8 mouse cellular contexts compared by ENCODE assay signal in genomic region chr5:66654220-66654619, GRCm38 (mm10). TPM values are rescaled to one million over a fixed set of nuclear protein-coding genes. Genes with fewer than 3 reads are reported as not detected.
DNase-seq lines count a peak whose midpoint lies in the region; ATAC-seq lines count a peak whose summit lies in the region.

No protein-coding gene starts in this region.

- no peaks in the 10 kb centered on the region for H3K9me3 ChIP-seq in hindbrain, embryonic 12.5 days (replicated peaks)
- H3K9me3 ChIP-seq in hindbrain, embryonic 11.5 days (ENCODE audit: control insufficient read depth, low read length), result no peaks in the 10 kb centered on the region
- H3K9me3 ChIP-seq in heart, embryonic 16.5 days (replicated peaks; ENCODE audit: control insufficient read depth, low read length), result no peaks in the 10 kb centered on the region

- no peak overlapping the region for H3K4me2 ChIP-seq in hindbrain, embryonic 12.5 days (replicated peaks)
- H3K4me2 ChIP-seq in hindbrain, embryonic 11.5 days (replicated peaks; ENCODE audit: low read depth, low read length), result no peak overlapping the region
- peak overlapping the region; percentile 21; the same call in 1 of the 2 replicates for H3K4me2 ChIP-seq in heart, embryonic 16.5 days (ENCODE audit: low read depth, low read length)

- H3K9ac ChIP-seq in hindbrain, embryonic 12.5 days, result no peak overlapping the region
- no peak overlapping the region for H3K9ac ChIP-seq in hindbrain, embryonic 11.5 days (ENCODE audit: low read depth, low read length)
- H3K9ac ChIP-seq in heart, embryonic 16.5 days (ENCODE audit: low read length), result no peak overlapping the region

- no peak overlapping the region for H3K4me3 ChIP-seq in hindbrain, embryonic 12.5 days
- H3K4me3 ChIP-seq in hindbrain, embryonic 11.5 days (ENCODE audit: low read depth, low read length), result no peak overlapping the region
- H3K4me3 ChIP-seq in heart, embryonic 16.5 days (ENCODE audit: low read length), result no peak overlapping the region

- H3K36me3 ChIP-seq in hindbrain, embryonic 12.5 days, result no peaks in the 10 kb centered on the region
- no peaks in the 10 kb centered on the region for H3K36me3 ChIP-seq in hindbrain, embryonic 11.5 days (ENCODE audit: control insufficient read depth, insufficient read depth, low read length)
- H3K36me3 ChIP-seq in heart, embryonic 16.5 days (ENCODE audit: control insufficient read depth, insufficient read depth), result no peaks in the 10 kb centered on the region

- ATAC-seq in hindbrain, embryonic 12.5 days (ENCODE audit: low FRiP score), result 0 out of 2 replicates have a peak, but pooled peaks have one; percentile 19
- ATAC-seq in hindbrain, embryonic 11.5 days (ENCODE audit: low FRiP score), result no peak
- ATAC-seq in heart, embryonic 16.5 days (replicated peaks; ENCODE audit: extremely low read depth, insufficient read depth, low FRiP score), result peak; percentile 93
- ATAC-seq in cerebellum, adult (ENCODE audit: insufficient number of reproducible peaks, low FRiP score, low TSS enrichment), result no peak

- H3K4me1 ChIP-seq in hindbrain, embryonic 12.5 days, result peaks cover 5% of the 10 kb centered on the region; the same call in 1 of the 2 replicates
- H3K4me1 ChIP-seq in hindbrain, embryonic 11.5 days (replicated peaks; ENCODE audit: control insufficient read depth, insufficient read depth, low read length), result no peaks in the 10 kb centered on the region
- H3K4me1 ChIP-seq in heart, embryonic 16.5 days (ENCODE audit: control insufficient read depth, insufficient read depth, low read length), result peaks cover 6% of the 10 kb centered on the region; the same call in 1 of the 2 replicates

- H3K27ac ChIP-seq in hindbrain, embryonic 12.5 days, result no peak overlapping the region
- H3K27ac ChIP-seq in hindbrain, embryonic 11.5 days (ENCODE audit: low read depth, low read length), result no peak overlapping the region
- H3K27ac ChIP-seq in heart, embryonic 16.5 days (ENCODE audit: low read length), result peak overlapping the region; percentile 55; the same call in 1 of the 2 replicates

- WGBS in hindbrain, embryonic 12.5 days, result 55% methylated on average over 5 of the region's 5 CpGs
- 61% methylated on average over 5 of the region's 5 CpGs for WGBS in hindbrain, embryonic 11.5 days
- 11% methylated on average over 5 of the region's 5 CpGs for WGBS in heart, embryonic 16.5 days

- DNase-seq in hindbrain, embryonic 11.5 days (ENCODE audit: low spot score), result no peak
- DNase-seq in adrenal gland, postnatal 36 days, result peak; percentile 32 to 40
- DNase-seq in layer of hippocampus, postnatal 36 days, result peak; percentile 15 to 31
- no peak for DNase-seq in adipocyte (ENCODE audit: low spot score)
- DNase-seq in cerebellum, adult 8-10 months, result no peak

- no peaks in the 10 kb centered on the region for H3K27me3 ChIP-seq in hindbrain, embryonic 12.5 days
- H3K27me3 ChIP-seq in hindbrain, embryonic 11.5 days (ENCODE audit: control insufficient read depth, insufficient read depth, low read length), result no peaks in the 10 kb centered on the region
- H3K27me3 ChIP-seq in heart, embryonic 16.5 days (ENCODE audit: control insufficient read depth, insufficient read depth, low read length), result no peaks in the 10 kb centered on the region

RNA-seq across cellular contexts. Expression of gene Uchl1, which starts 21.7 kb away (rescaled TPM):
- 592 and 600 TPM in 2 replicates for polyA plus RNA-seq in hindbrain, embryonic 12.5 days (2016; fragmentation: Nextera tagmentation; extraction: Ambion mirVana)
- 421 and 428 TPM in 2 replicates for polyA plus RNA-seq in hindbrain, embryonic 11.5 days (2014; fragmentation: Nextera tagmentation; extraction: Ambion mirVana)
- total RNA-seq in adrenal gland, postnatal 36 days (2021), result 10 to 100 TPM; 53.4 to 87.8 TPM
- 76.8 and 84.3 TPM in 2 replicates for polyA plus RNA-seq in heart, embryonic 16.5 days (2015; fragmentation: Nextera tagmentation; extraction: Ambion mirVana)
- 100 to 1,000 TPM; 825 to 952 TPM for total RNA-seq in layer of hippocampus, postnatal 36 days (2021)

RNA-seq across cellular contexts. Expression of gene Apbb2, which starts 35.6 kb away (rescaled TPM):
- polyA plus RNA-seq in hindbrain, embryonic 12.5 days (2016; fragmentation: Nextera tagmentation; extraction: Ambion mirVana), result 82.4 and 99.6 TPM in 2 replicates
- 43.0 and 47.1 TPM in 2 replicates for polyA plus RNA-seq in hindbrain, embryonic 11.5 days (2014; fragmentation: Nextera tagmentation; extraction: Ambion mirVana)
- 10 to 100 TPM; 69.0 to 71.7 TPM for total RNA-seq in adrenal gland, postnatal 36 days (2021)
- 33.7 and 34.0 TPM in 2 replicates for polyA plus RNA-seq in heart, embryonic 16.5 days (2015; fragmentation: Nextera tagmentation; extraction: Ambion mirVana)
- total RNA-seq in layer of hippocampus, postnatal 36 days (2021), result 10 to 100 TPM; 48.7 to 59.2 TPM

Comparison
In these comparisons a context has a peak if more than half of its experiments do, and no peak if none do; other contexts are left out.
1. ATAC-seq: peak in hindbrain, embryonic 12.5 days (single experiment) and heart, embryonic 16.5 days (single experiment); none in hindbrain, embryonic 11.5 days (single experiment) and cerebellum, adult (single experiment).
2. DNase-seq: peak in adrenal gland, postnatal 36 days (2 of 2) and layer of hippocampus, postnatal 36 days (2 of 2); none in hindbrain, embryonic 11.5 days (single experiment), adipocyte (single experiment) and cerebellum, adult 8-10 months (single experiment).